Mouse (Mus musculus) hindbrain, embryonic 14.5 days (tissue): Measurements from ENCODE around the gene Nxf2. TPM values are rescaled to one million over a fixed set of nuclear protein-coding genes. Genes with fewer than 3 reads are reported as not detected.
"Not testable (repeated sequence)": the region's sequence is repeated elsewhere in the genome, so short reads cannot be mapped to it uniquely, and the experiment has no call there.

Experiments used
- ATAC-seq: fragments of 200-750 bp; cut with Nextera tagmentation; 2 replicates; pipeline ENCODE4 v1.8.0; 2017; ENCODE audit warnings: moderate number of reproducible peaks, mild to moderate bottlenecking, moderate TSS enrichment, moderate library complexity; ENCODE audit not compliant: low FRiP score
- DNase-seq: peaks from one replicate; pipeline ENCODE4 v3.0.0-alpha.2; 2015; ENCODE audit warnings: low spot score
- H3K27ac ChIP-seq: fragments of 300-500 bp; sonication (generic); 2 replicates; pipeline ENCODE4 v1.5.1; 2014; ENCODE audit warnings: mild to moderate bottlenecking, moderate library complexity
- H3K27me3 ChIP-seq: fragments of 300-500 bp; sonication (generic); 2 replicates; pipeline ENCODE4 v1.6.1; 2014; ENCODE audit warnings: mild to moderate bottlenecking, low read length, mixed read lengths; ENCODE audit not compliant: control insufficient read depth, insufficient read depth
- H3K36me3 ChIP-seq: fragments of 300-500 bp; sonication (generic); replicated peaks from 2 replicates; pipeline ENCODE4 v1.6.1; 2014; ENCODE audit not compliant: control insufficient read depth, insufficient read depth
- H3K4me1 ChIP-seq: fragments of 300-500 bp; sonication (generic); replicated peaks from 2 replicates; pipeline ENCODE4 v1.6.1; 2014; ENCODE audit warnings: antibody characterized with exemption, low read length, mixed read lengths; ENCODE audit not compliant: control insufficient read depth, insufficient read depth
- H3K4me2 ChIP-seq: fragments of 300-500 bp; sonication (generic); replicated peaks from 2 replicates; pipeline ENCODE4 v1.6.1; 2014; ENCODE audit warnings: mild to moderate bottlenecking, moderate library complexity
- H3K4me3 ChIP-seq: fragments of 300-500 bp; sonication (generic); replicated peaks from 2 replicates; pipeline ENCODE4 v1.5.1; 2014; ENCODE audit warnings: mild to moderate bottlenecking, low read length
- H3K9ac ChIP-seq: fragments of 300-500 bp; sonication (generic); 2 replicates; pipeline ENCODE4 v1.6.1; 2014
- H3K9me3 ChIP-seq: fragments of 300-500 bp; sonication (generic); 2 replicates; pipeline ENCODE4 v1.6.1; 2016; ENCODE audit warnings: low read length; ENCODE audit not compliant: control insufficient read depth
- WGBS: fragments of 180-500 bp; shearing (Covaris S2); extraction: QIAGEN DNeasy Blood & Tissue Kit; methylation state at CpG from one replicate; pipeline ENCODE4 v1.1.7; 2014; 5-methylcytosine and 5-hydroxymethylcytosine counted together
- polyA plus RNA-seq: library from polyadenylated mRNA; unstranded; fragments of >200 nt; fragmentation: Nextera tagmentation; extraction: Ambion mirVana; gene quantifications from 2 replicates; pipeline ENCODE4 v1.2.1, GENCODE M21; 2014

Gene Nxf2
- polyA plus RNA-seq, 1 experiment from 2014 or later: 0.52 TPM

GRCm38 (mm10) chrX:134923675-134924424 lies 40.7 kb downstream of the Nxf2 start:
- DNase-seq (peak; percentile 38), ATAC-seq (peak; percentile 55; the same call in 1 of the 2 replicates)
- 0 out of 2 replicates have a peak overlapping the region, but pooled peaks have one; percentile 9 for H3K27ac ChIP-seq
- H3K27me3 ChIP-seq: no peaks in the 10 kb centered on the region
- 50% methylated on average over 7 of the region's 7 CpGs for WGBS
- H3K4me3 ChIP-seq: no peak overlapping the region
- H3K9me3 ChIP-seq: no peaks in the 10 kb centered on the region
- H3K4me1 ChIP-seq: no peaks in the 10 kb centered on the region
- no peak overlapping the region for H3K4me2 ChIP-seq
- H3K36me3 ChIP-seq: no peaks in the 10 kb centered on the region
- H3K9ac ChIP-seq: no peak overlapping the region

DNA sequence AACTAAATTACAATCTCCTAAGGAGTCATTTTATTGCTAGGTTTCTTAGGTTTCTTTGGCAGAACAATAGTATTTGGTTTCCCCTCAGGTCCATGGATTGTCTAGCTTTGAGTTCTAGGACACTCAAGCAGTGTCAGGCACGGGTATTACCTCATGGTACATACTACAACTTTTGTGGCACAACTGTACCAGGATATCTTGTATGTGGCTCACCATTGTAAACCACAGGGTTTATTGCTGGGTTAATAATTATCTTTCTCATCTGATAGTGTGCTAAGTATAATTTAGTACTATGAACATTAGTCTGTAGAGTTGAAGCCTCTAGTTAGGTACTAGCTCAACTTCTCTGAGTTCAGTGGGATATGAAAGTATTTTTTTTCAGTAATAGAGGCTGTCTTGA lies 45.3 kb downstream of the Nxf2 start:
- H3K9me3 ChIP-seq: no peaks in the 10 kb centered on the region
- no peak overlapping the region for H3K9ac ChIP-seq
- no peak overlapping the region for H3K27ac ChIP-seq
- H3K4me1 ChIP-seq: no peaks in the 10 kb centered on the region
- DNase-seq (no peak), ATAC-seq (no peak)
- H3K4me2 ChIP-seq: no peak overlapping the region
- H3K4me3 ChIP-seq: no peak overlapping the region
- no peaks in the 10 kb centered on the region for H3K36me3 ChIP-seq
- H3K27me3 ChIP-seq: no peaks in the 10 kb centered on the region
- 66% methylated on average over 1 of the region's 1 CpGs for WGBS

DNA sequence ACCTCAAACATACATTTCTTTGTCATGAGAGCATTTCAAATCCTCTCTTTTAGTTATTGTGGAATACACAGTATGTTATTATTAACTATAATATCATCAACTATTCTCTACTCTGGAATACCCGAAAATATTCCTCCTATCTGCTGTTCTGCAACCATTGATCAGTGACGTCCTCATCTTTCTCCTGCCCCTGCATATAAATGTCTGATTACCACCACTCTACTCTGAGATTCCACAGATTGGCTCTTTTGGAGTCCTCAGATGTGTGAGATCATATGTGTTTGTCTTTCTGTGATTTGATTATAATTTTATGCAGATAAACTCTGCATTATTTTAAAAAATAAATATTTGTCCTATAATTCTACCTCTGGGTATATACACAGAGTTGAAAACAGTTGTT lies 48.8 kb downstream of the Nxf2 start:
- Histone ChIP-seq H3K9me3 (no peaks in the 10 kb centered on the region), H3K4me2 (no peak overlapping the region), H3K27ac (no peak overlapping the region), H3K4me1 (no peaks in the 10 kb centered on the region), H3K4me3 (no peak overlapping the region), H3K36me3 (no peaks in the 10 kb centered on the region), H3K27me3 (no peaks in the 10 kb centered on the region), H3K9ac (no peak overlapping the region)
- DNase-seq (no peak), ATAC-seq (no peak)
- WGBS: 71% methylated on average over 2 of the region's 2 CpGs

GRCm38 (mm10) chrX:134915315-134915714 lies 49.2 kb downstream of the Nxf2 start:
- not testable (repeated sequence) for H3K9ac ChIP-seq, H3K4me1 ChIP-seq, H3K27me3 ChIP-seq, H3K4me3 ChIP-seq, DNase-seq, H3K27ac ChIP-seq, H3K9me3 ChIP-seq, ATAC-seq, H3K36me3 ChIP-seq, H3K4me2 ChIP-seq

- H3K4me3 ChIP-seq: no peak overlapping the region
- H3K4me1 ChIP-seq: no peaks in the 10 kb centered on the region
- H3K36me3 ChIP-seq: no peaks in the 10 kb centered on the region
- H3K9ac ChIP-seq: no peak overlapping the region
- no peak overlapping the region for H3K27ac ChIP-seq
- H3K9me3 ChIP-seq: no peaks in the 10 kb centered on the region
- H3K4me2 ChIP-seq: no peak overlapping the region
- WGBS: 64% methylated on average over 4 of the region's 4 CpGs
- no peak for DNase-seq
- no peaks in the 10 kb centered on the region for H3K27me3 ChIP-seq
- ATAC-seq: no peak
Observed at GRCm38 (mm10) chrX:134914851-134915250, 49.7 kb downstream of the Nxf2 start.

- no peaks in the 10 kb centered on the region for H3K9me3 ChIP-seq
- ATAC-seq (no peak), DNase-seq (peak; percentile 77)
- H3K27ac ChIP-seq: no peak overlapping the region
- 30% methylated on average over 4 of the region's 4 CpGs for WGBS
- H3K4me2 ChIP-seq: no peak overlapping the region
- no peaks in the 10 kb centered on the region for H3K27me3 ChIP-seq
- no peaks in the 10 kb centered on the region for H3K4me1 ChIP-seq
- no peaks in the 10 kb centered on the region for H3K36me3 ChIP-seq
- H3K9ac ChIP-seq: no peak overlapping the region
- H3K4me3 ChIP-seq: no peak overlapping the region
Observed at GRCm38 (mm10) chrX:134913234-134913936, 51.2 kb downstream of the Nxf2 start.

DNA sequence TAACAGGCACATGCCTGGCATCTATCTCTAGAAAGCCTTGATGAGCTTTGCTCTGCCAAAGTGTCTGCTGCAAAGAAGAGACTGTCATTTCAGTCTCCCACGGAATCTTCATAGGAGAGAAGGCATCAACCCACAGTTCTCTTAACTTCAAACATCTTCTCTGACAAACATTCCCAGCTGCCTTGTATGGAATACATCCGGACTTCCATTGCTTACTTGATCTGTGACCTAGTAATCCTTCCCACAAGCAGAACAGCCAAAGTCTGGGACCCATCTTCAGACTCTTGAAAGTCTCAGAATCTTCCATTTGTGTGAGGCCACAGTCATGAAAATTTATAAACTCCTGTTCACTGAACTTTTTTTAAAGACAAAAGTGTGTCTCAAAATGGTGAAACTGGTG lies 51.7 kb downstream of the Nxf2 start:
- no peak overlapping the region for H3K9ac ChIP-seq
- 58% methylated on average over 2 of the region's 2 CpGs for WGBS

DNA sequence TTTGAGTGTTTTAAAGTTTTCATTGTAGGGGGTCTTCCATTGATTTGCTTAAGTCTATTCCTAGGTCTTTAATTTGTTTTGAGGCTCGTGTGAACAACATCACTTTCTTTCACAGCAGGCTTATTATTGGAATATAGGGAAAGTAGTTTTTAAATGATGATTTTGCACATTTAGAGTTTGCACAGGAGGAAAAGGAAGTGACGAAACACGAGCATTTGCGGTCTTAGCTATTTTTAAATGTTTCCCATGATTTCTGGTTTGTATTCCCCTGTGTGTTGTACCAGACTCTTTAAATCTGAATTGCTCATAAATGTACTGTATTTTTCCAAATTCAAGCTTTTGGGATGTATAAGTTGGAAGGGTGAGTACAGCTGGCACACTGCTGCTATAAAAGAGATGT lies 54.2 kb downstream of the Nxf2 start:
- no peak overlapping the region for H3K27ac ChIP-seq
- H3K9ac ChIP-seq: no peak overlapping the region
- no peaks in the 10 kb centered on the region for H3K4me1 ChIP-seq
- WGBS: 84% methylated on average over 4 of the region's 4 CpGs
- H3K9me3 ChIP-seq: no peaks in the 10 kb centered on the region
- ATAC-seq (no peak), DNase-seq (no peak)
- H3K27me3 ChIP-seq: peaks cover 3% of the 10 kb centered on the region; the same call in 1 of the 2 replicates
- H3K4me3 ChIP-seq: no peak overlapping the region
- no peak overlapping the region for H3K4me2 ChIP-seq
- H3K36me3 ChIP-seq: no peaks in the 10 kb centered on the region

More for the DNA sequence above, 51.7 kb downstream of the Nxf2 start:
- H3K36me3 ChIP-seq: no peaks in the 10 kb centered on the region
- ATAC-seq (no peak), DNase-seq (no peak)
- no peaks in the 10 kb centered on the region for H3K4me1 ChIP-seq
- H3K4me2 ChIP-seq: no peak overlapping the region
- H3K9me3 ChIP-seq: no peaks in the 10 kb centered on the region
- no peak overlapping the region for H3K27ac ChIP-seq
- no peaks in the 10 kb centered on the region for H3K27me3 ChIP-seq
- no peak overlapping the region for H3K4me3 ChIP-seq
